Mouse (Mus musculus): ENCODE results near the gene Arhgef17. TPM values are rescaled to one million over a fixed set of nuclear protein-coding genes. Genes with fewer than 3 reads are reported as not detected.

The Arhgef17 gene
- polyA plus RNA-seq, 1 experiment = 8.0 TPM

- H3K4me3 ChIP-seq (ENCODE audit: low read depth, low read length) = peak overlapping the region; percentile 53
- no peak overlapping the region for H3K27ac ChIP-seq (ENCODE audit: insufficient read depth, low read depth, low read length)
- H3K4me1 ChIP-seq (ENCODE audit: control insufficient read depth, insufficient read depth, insufficient read length, low read length) = 0 out of 2 replicates have a peak, but pooled peaks cover 3% of the 10 kb centered on the region
- no peaks in the 10 kb centered on the region for H3K36me3 ChIP-seq (ENCODE audit: control insufficient read depth, insufficient read depth, low read length)
- TF ChIP-seq CTCF (IDR thresholded peaks at IDR 0.05; ENCODE audit: extremely low read depth, insufficient read length, insufficient replicate concordance, low read depth, low read length) (no peak), POLR2A (IDR thresholded peaks at IDR 0.05; ENCODE audit: low read depth, low read length) (no peak)
- 5% methylated on average over 53 of the region's 53 CpGs for WGBS
- peaks cover 7% of the 10 kb centered on the region; the same call in 1 of the 2 replicates for H3K27me3 ChIP-seq (ENCODE audit: control insufficient read depth, insufficient read depth, low read length)
Observed at GRCm38 (mm10) chr7:100894057-100894832, 37.7 kb downstream of the Arhgef17 start.

- TF ChIP-seq POLR2A (IDR thresholded peaks at IDR 0.05; ENCODE audit: low read depth, low read length) (no peak), CTCF (IDR thresholded peaks at IDR 0.05; ENCODE audit: extremely low read depth, insufficient read length, insufficient replicate concordance, low read depth, low read length) (no peak)
Observed at GRCm38 (mm10) chr7:100893249-100894056, 38.5 kb downstream of the Arhgef17 start.

GRCm38 (mm10) chr7:100886535-100886934, 45.4 kb downstream of the Arhgef17 start:
- no peaks in the 10 kb centered on the region for H3K36me3 ChIP-seq (ENCODE audit: control insufficient read depth, insufficient read depth, low read length)
- H3K4me1 ChIP-seq (ENCODE audit: control insufficient read depth, insufficient read depth, insufficient read length, low read length) = no peaks in the 10 kb centered on the region
- peak; percentile 75; the same call in 1 of the 2 replicates for TF ChIP-seq CTCF (IDR thresholded peaks at IDR 0.05; ENCODE audit: extremely low read depth, insufficient read length, insufficient replicate concordance, low read depth, low read length)
- no peak for TF ChIP-seq POLR2A (IDR thresholded peaks at IDR 0.05; ENCODE audit: low read depth, low read length)
- H3K4me3 ChIP-seq (ENCODE audit: low read depth, low read length) = no peak overlapping the region
- 24% methylated on average over 3 of the region's 3 CpGs for WGBS
- no peaks in the 10 kb centered on the region for H3K27me3 ChIP-seq (ENCODE audit: control insufficient read depth, insufficient read depth, low read length)
- no peak overlapping the region for H3K27ac ChIP-seq (ENCODE audit: insufficient read depth, low read depth, low read length)

More at GRCm38 (mm10) chr7:100893249-100894056, 38.5 kb downstream of the Arhgef17 start:
- H3K27ac ChIP-seq (ENCODE audit: insufficient read depth, low read depth, low read length) = no peak overlapping the region
- no peak overlapping the region for H3K4me3 ChIP-seq (ENCODE audit: low read depth, low read length)
- 0 out of 2 replicates have a peak, but pooled peaks cover 3% of the 10 kb centered on the region for H3K4me1 ChIP-seq (ENCODE audit: control insufficient read depth, insufficient read depth, insufficient read length, low read length)
- no peaks in the 10 kb centered on the region for H3K36me3 ChIP-seq (ENCODE audit: control insufficient read depth, insufficient read depth, low read length)
- H3K27me3 ChIP-seq (ENCODE audit: control insufficient read depth, insufficient read depth, low read length) = peaks cover 7% of the 10 kb centered on the region; the same call in 1 of the 2 replicates
- 82% methylated on average over 20 of the region's 20 CpGs for WGBS

GRCm38 (mm10) chr7:100884460-100884859, 47.4 kb downstream of the Arhgef17 start:
- Histone ChIP-seq H3K36me3 (ENCODE audit: control insufficient read depth, insufficient read depth, low read length) (no peaks in the 10 kb centered on the region), H3K4me3 (ENCODE audit: low read depth, low read length) (no peak overlapping the region), H3K27me3 (ENCODE audit: control insufficient read depth, insufficient read depth, low read length) (no peaks in the 10 kb centered on the region), H3K27ac (ENCODE audit: insufficient read depth, low read depth, low read length) (no peak overlapping the region), H3K4me1 (ENCODE audit: control insufficient read depth, insufficient read depth, insufficient read length, low read length) (peaks cover 4% of the 10 kb centered on the region)
- 94% methylated on average over 4 of the region's 4 CpGs for WGBS
- no peak for TF ChIP-seq POLR2A (IDR thresholded peaks at IDR 0.05; ENCODE audit: low read depth, low read length)
- no peak for TF ChIP-seq CTCF (IDR thresholded peaks at IDR 0.05; ENCODE audit: extremely low read depth, insufficient read length, insufficient replicate concordance, low read depth, low read length)

GRCm38 (mm10) chr7:100881950-100882349, 50.0 kb downstream of the Arhgef17 start:
- TF ChIP-seq POLR2A (IDR thresholded peaks at IDR 0.05; ENCODE audit: low read depth, low read length) (no peak), CTCF (IDR thresholded peaks at IDR 0.05; ENCODE audit: extremely low read depth, insufficient read length, insufficient replicate concordance, low read depth, low read length) (no peak)
- H3K4me1 ChIP-seq (ENCODE audit: control insufficient read depth, insufficient read depth, insufficient read length, low read length) = peaks cover 4% of the 10 kb centered on the region
- H3K27me3 ChIP-seq (ENCODE audit: control insufficient read depth, insufficient read depth, low read length) = no peaks in the 10 kb centered on the region
- H3K36me3 ChIP-seq (ENCODE audit: control insufficient read depth, insufficient read depth, low read length) = no peaks in the 10 kb centered on the region
- no peak overlapping the region for H3K4me3 ChIP-seq (ENCODE audit: low read depth, low read length)
- H3K27ac ChIP-seq (ENCODE audit: insufficient read depth, low read depth, low read length) = no peak overlapping the region
- 85% methylated on average over 4 of the region's 4 CpGs for WGBS

- Histone ChIP-seq H3K4me3 (ENCODE audit: low read depth, low read length) (no peak overlapping the region), H3K36me3 (ENCODE audit: control insufficient read depth, insufficient read depth, low read length) (no peaks in the 10 kb centered on the region), H3K27me3 (ENCODE audit: control insufficient read depth, insufficient read depth, low read length) (no peaks in the 10 kb centered on the region), H3K4me1 (ENCODE audit: control insufficient read depth, insufficient read depth, insufficient read length, low read length) (peaks cover 4% of the 10 kb centered on the region), H3K27ac (ENCODE audit: insufficient read depth, low read depth, low read length) (no peak overlapping the region)
- 90% methylated on average over 9 of the region's 9 CpGs for WGBS
- TF ChIP-seq POLR2A (IDR thresholded peaks at IDR 0.05; ENCODE audit: low read depth, low read length) (no peak), CTCF (IDR thresholded peaks at IDR 0.05; ENCODE audit: extremely low read depth, insufficient read length, insufficient replicate concordance, low read depth, low read length) (no peak)
Observed at GRCm38 (mm10) chr7:100881531-100881930, 50.4 kb downstream of the Arhgef17 start.

- TF ChIP-seq CTCF (IDR thresholded peaks at IDR 0.05; ENCODE audit: extremely low read depth, insufficient read length, insufficient replicate concordance, low read depth, low read length) (peak; percentile 69), POLR2A (IDR thresholded peaks at IDR 0.05; ENCODE audit: low read depth, low read length) (no peak)
- peaks cover 5% of the 10 kb centered on the region for H3K4me1 ChIP-seq (ENCODE audit: control insufficient read depth, insufficient read depth, insufficient read length, low read length)
- H3K36me3 ChIP-seq (ENCODE audit: control insufficient read depth, insufficient read depth, low read length) = no peaks in the 10 kb centered on the region
- H3K27ac ChIP-seq (ENCODE audit: insufficient read depth, low read depth, low read length) = no peak overlapping the region
- WGBS = 26% methylated on average over 20 of the region's 20 CpGs
- peak overlapping the region; percentile 24 for H3K4me3 ChIP-seq (ENCODE audit: low read depth, low read length)
- H3K27me3 ChIP-seq (ENCODE audit: control insufficient read depth, insufficient read depth, low read length) = no peaks in the 10 kb centered on the region
Observed at GRCm38 (mm10) chr7:100879595-100879994, 52.3 kb downstream of the Arhgef17 start.

Measured in small intestine, adult 2 months (tissue).